Comparison of ENCODE assay signal across 25 mouse cellular contexts in genomic region chr9:82044517-82044916, GRCm38 (mm10).
DNase-seq lines count a peak whose midpoint lies in the region; ATAC-seq and TF ChIP-seq lines count a peak whose summit lies in the region.
"Had no signal": no experiment of that assay in that cellular context is flagged by ENCODE, and none has a peak within 500 bp of the region (broad histone marks: within the 10 kb centered on the region; RNA-seq: fewer than 3 reads in every experiment).

No protein-coding gene starts in this region.

- ATAC-seq in embryonic facial prominence, embryonic 14.5 days (ENCODE audit: low read depth), result no peak
- ATAC-seq in lung, embryonic 14.5 days (ENCODE audit: insufficient read depth), result peak; percentile 38; the same call in 1 of the 2 replicates
- ATAC-seq: intestine, embryonic 15.5 days; liver, embryonic 12.5 days; midbrain, embryonic 16.5 days had no signal

- DNase-seq in embryonic facial prominence, embryonic 14.5 days (ENCODE audit: low spot score), result peak; percentile 42
- DNase-seq in embryonic facial prominence, embryonic 10.5 days (ENCODE audit: low spot score), result no peak
- peak; percentile 61 for DNase-seq in lung, embryonic 14.5 days
- DNase-seq in lung, postnatal 4 days, result no peak
- peak; percentile 31 to 35 for DNase-seq in layer of hippocampus, adult 2 months (ENCODE audit: low spot score in 2 of 2)
- DNase-seq in telencephalon, adult 2 months (ENCODE audit: low read depth, low spot score), result peak; percentile 31
- DNase-seq in frontal cortex, postnatal 25 days (ENCODE audit: low spot score in 2 of 2), result no peak
- no peak for DNase-seq in retina, postnatal 1 day
- DNase-seq: adrenal gland, postnatal 14 days; cerebellum, adult 11-12 months; heart, postnatal 4 days; kidney, adult 8-10 months; kidney, postnatal 14 days; lung, adult 18-20 months had no signal

- 64% methylated on average over 2 of the region's 2 CpGs for WGBS in embryonic facial prominence, embryonic 14.5 days
- 89% methylated on average over 2 of the region's 2 CpGs for WGBS in embryonic facial prominence, embryonic 10.5 days
- 39% methylated on average over 2 of the region's 2 CpGs for WGBS in lung, embryonic 14.5 days

- H3K9ac ChIP-seq in embryonic facial prominence, embryonic 14.5 days (ENCODE audit: low read depth, low read length), result no peak overlapping the region
- H3K9ac ChIP-seq in lung, embryonic 14.5 days, result no peak overlapping the region
- H3K9ac ChIP-seq: embryonic facial prominence, embryonic 12.5 days; hindbrain, embryonic 14.5 days; intestine, embryonic 15.5 days; limb, embryonic 13.5 days; liver, embryonic 12.5 days; neural tube, embryonic 13.5 days had no signal

- H3K4me1 ChIP-seq in embryonic facial prominence, embryonic 14.5 days (ENCODE audit: control insufficient read depth, insufficient read depth, low read length), result no peaks in the 10 kb centered on the region
- no peaks in the 10 kb centered on the region for H3K4me1 ChIP-seq in embryonic facial prominence, embryonic 10.5 days
- H3K4me1 ChIP-seq in lung, embryonic 14.5 days (ENCODE audit: insufficient read depth), result no peaks in the 10 kb centered on the region
- H3K4me1 ChIP-seq: embryonic facial prominence, embryonic 12.5 days; heart, embryonic 10.5 days; intestine, embryonic 15.5 days; limb, embryonic 13.5 days; liver, embryonic 12.5 days; midbrain, embryonic 10.5 days; neural tube, embryonic 13.5 days had no signal

- H3K9me3 ChIP-seq in embryonic facial prominence, embryonic 14.5 days (ENCODE audit: control insufficient read depth, low read length), result no peaks in the 10 kb centered on the region
- H3K9me3 ChIP-seq in embryonic facial prominence, embryonic 10.5 days, result no peaks in the 10 kb centered on the region
- H3K9me3 ChIP-seq in lung, embryonic 14.5 days (ENCODE audit: low read depth, low read length), result no peaks in the 10 kb centered on the region
- H3K9me3 ChIP-seq: embryonic facial prominence, embryonic 12.5 days; heart, embryonic 10.5 days; intestine, embryonic 15.5 days; limb, embryonic 13.5 days; midbrain, embryonic 10.5 days; neural tube, embryonic 13.5 days had no signal

- no peaks in the 10 kb centered on the region for H3K27me3 ChIP-seq in embryonic facial prominence, embryonic 14.5 days (replicated peaks; ENCODE audit: control insufficient read depth, insufficient read depth, low read length)
- no peaks in the 10 kb centered on the region for H3K27me3 ChIP-seq in embryonic facial prominence, embryonic 10.5 days (replicated peaks; ENCODE audit: low read depth, poor library complexity, severe bottlenecking)
- no peaks in the 10 kb centered on the region for H3K27me3 ChIP-seq in lung, embryonic 14.5 days (ENCODE audit: insufficient read depth, low read length)
- H3K27me3 ChIP-seq: embryonic facial prominence, embryonic 12.5 days; intestine, embryonic 15.5 days; limb, embryonic 13.5 days; liver, embryonic 12.5 days; neural tube, embryonic 13.5 days had no signal

- H3K4me2 ChIP-seq in embryonic facial prominence, embryonic 14.5 days (ENCODE audit: low read depth, low read length), result no peak overlapping the region
- H3K4me2 ChIP-seq in lung, embryonic 14.5 days, result no peak overlapping the region
- H3K4me2 ChIP-seq: embryonic facial prominence, embryonic 12.5 days; hindbrain, embryonic 14.5 days; intestine, embryonic 15.5 days; limb, embryonic 13.5 days; liver, embryonic 12.5 days; neural tube, embryonic 13.5 days had no signal

- no peak overlapping the region for H3K4me3 ChIP-seq in embryonic facial prominence, embryonic 14.5 days (ENCODE audit: low read depth, low read length)
- no peak overlapping the region for H3K4me3 ChIP-seq in embryonic facial prominence, embryonic 10.5 days
- no peak overlapping the region for H3K4me3 ChIP-seq in lung, embryonic 14.5 days (ENCODE audit: low read depth, low read length)
- H3K4me3 ChIP-seq in layer of hippocampus, adult 2 months, result no peak overlapping the region
- H3K4me3 ChIP-seq: embryonic facial prominence, embryonic 12.5 days; erythroblast, embryonic 14.5 days; heart, embryonic 10.5 days; intestine, embryonic 15.5 days; limb, embryonic 13.5 days; liver, embryonic 12.5 days; midbrain, embryonic 10.5 days; myocyte; neural tube, embryonic 13.5 days had no signal

- no peaks in the 10 kb centered on the region for H3K36me3 ChIP-seq in embryonic facial prominence, embryonic 14.5 days (ENCODE audit: control insufficient read depth, insufficient read depth, low read length)
- no peaks in the 10 kb centered on the region for H3K36me3 ChIP-seq in embryonic facial prominence, embryonic 10.5 days (replicated peaks)
- no peaks in the 10 kb centered on the region for H3K36me3 ChIP-seq in lung, embryonic 14.5 days (ENCODE audit: insufficient read depth)
- H3K36me3 ChIP-seq: embryonic facial prominence, embryonic 12.5 days; heart, embryonic 10.5 days; intestine, embryonic 15.5 days; limb, embryonic 13.5 days; liver, embryonic 12.5 days; midbrain, embryonic 10.5 days; neural tube, embryonic 13.5 days had no signal

- no peak overlapping the region for H3K27ac ChIP-seq in embryonic facial prominence, embryonic 14.5 days (replicated peaks; ENCODE audit: low read depth, low read length)
- H3K27ac ChIP-seq in embryonic facial prominence, embryonic 10.5 days (replicated peaks), result no peak overlapping the region
- no peak overlapping the region for H3K27ac ChIP-seq in lung, embryonic 14.5 days (ENCODE audit: low read depth)
- H3K27ac ChIP-seq in layer of hippocampus, adult 2 months, result no peak overlapping the region
- H3K27ac ChIP-seq: embryonic facial prominence, embryonic 12.5 days; heart, embryonic 10.5 days; hindbrain, embryonic 14.5 days; intestine, embryonic 15.5 days; limb, embryonic 13.5 days; liver, embryonic 12.5 days; midbrain, embryonic 10.5 days; neural tube, embryonic 13.5 days had no signal

- TF ChIP-seq CTCF in lung, embryonic 14.5 days (IDR thresholded peaks at IDR 0.05; ENCODE audit: low read depth), result no peak
- TF ChIP-seq CTCF in layer of hippocampus, adult 2 months (conservative IDR thresholded peaks at IDR 0.05), result no peak

Comparison
In these comparisons a context has a peak if more than half of its experiments do, and no peak if none do; other contexts are left out.
1. DNase-seq: peak in embryonic facial prominence, embryonic 14.5 days (single experiment), lung, embryonic 14.5 days (single experiment), layer of hippocampus, adult 2 months (2 of 2) and telencephalon, adult 2 months (single experiment); none in embryonic facial prominence, embryonic 10.5 days (single experiment), lung, postnatal 4 days (0 of 2), frontal cortex, postnatal 25 days (0 of 2) and retina, postnatal 1 day (single experiment).